Mouse (Mus musculus) MEL (cell line): ENCODE measurements around the gene Hacd4.

ENCODE experiments used
- CHD2 ChIP-seq: IDR thresholded peaks from 2 replicates; pipeline ENCODE4 v1.6.1; 2011; ENCODE audit warnings: low read length, improper control_type of control experiment
- E2F4 ChIP-seq: IDR thresholded peaks from 2 replicates; pipeline ENCODE4 v1.6.1; 2011; ENCODE audit warnings: low read depth, low read length, improper control_type of control experiment, borderline replicate concordance
- ELF1 ChIP-seq: IDR thresholded peaks from 2 replicates; pipeline ENCODE4 v1.6.1; 2014; ENCODE audit warnings: low read depth, mild to moderate bottlenecking, inconsistent platforms, low read length, improper control_type of control experiment, moderate library complexity
- POLR2A ChIP-seq, 2 experiments: IDR thresholded peaks; 2 replicates each; pipeline ENCODE4 v1.6.1; 2011 to 2012; ENCODE audit warnings: low read length in 2 of 2, mild to moderate bottlenecking in 2 of 2, control low read depth in 1 of 2, improper control_type of control experiment in 1 of 2, low read depth in 1 of 2, moderate library complexity in 1 of 2; ENCODE audit not compliant: control insufficient read depth in 1 of 2, insufficient read depth in 1 of 2, poor library complexity in 1 of 2
- SMC3 ChIP-seq: IDR thresholded peaks from 2 replicates; pipeline ENCODE4 v1.6.1; 2011; ENCODE audit warnings: low read depth, low read length, improper control_type of control experiment
- UBTF ChIP-seq: IDR thresholded peaks from 2 replicates; pipeline ENCODE4 v1.6.1; 2012; ENCODE audit warnings: low read depth, mild to moderate bottlenecking, inconsistent platforms, low read length, improper control_type of control experiment, moderate library complexity, borderline replicate concordance; ENCODE audit not compliant: insufficient read depth
- ZC3H11A ChIP-seq: IDR thresholded peaks from 2 replicates; pipeline ENCODE4 v1.6.1; 2012; ENCODE audit warnings: low read depth, mild to moderate bottlenecking, inconsistent platforms, low read length, improper control_type of control experiment

DNA sequence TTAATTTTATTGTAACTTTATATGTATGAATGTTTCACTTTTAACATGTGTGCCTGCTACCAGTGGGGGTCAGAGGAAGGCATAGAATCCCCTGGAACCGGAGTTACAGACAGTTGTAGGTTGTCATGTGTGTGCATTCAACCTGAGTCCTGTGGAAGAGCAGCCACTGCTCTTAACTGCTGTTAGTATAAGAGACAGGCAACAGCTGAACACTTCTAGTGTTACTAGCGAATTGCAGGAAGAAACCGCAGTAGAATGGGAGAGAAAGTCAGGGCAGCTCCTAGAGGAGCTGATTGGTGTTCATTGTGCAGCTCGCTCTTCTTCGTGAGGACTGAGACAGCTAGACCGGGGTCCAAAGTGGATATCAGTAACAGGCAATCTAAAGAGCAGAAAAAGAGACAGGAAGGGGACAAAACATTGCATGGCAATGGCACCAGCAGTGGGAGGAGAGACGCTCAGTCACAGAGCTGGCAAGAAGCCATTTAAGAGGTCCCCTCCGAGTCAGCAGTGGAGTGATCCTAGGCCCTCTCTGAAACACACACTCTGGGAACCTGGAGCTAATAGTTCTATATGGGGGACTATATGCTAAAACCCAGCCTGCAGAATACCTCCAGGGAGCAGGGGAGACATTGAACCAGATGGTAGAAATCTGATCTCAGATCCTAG is 24.4 kb upstream of the Hacd4 start:
- no peak for TF ChIP-seq CHD2
- TF ChIP-seq ELF1, result no peak
- no peak for TF ChIP-seq UBTF
- no peak for TF ChIP-seq SMC3
- no peak for TF ChIP-seq POLR2A (IDR thresholded peaks at IDR 0.05; ENCODE audit: control insufficient read depth in 1 of 2, insufficient read depth in 1 of 2, low read depth in 1 of 2, low read length in 2 of 2, poor library complexity in 1 of 2)
- no peak for TF ChIP-seq ZC3H11A
- TF ChIP-seq E2F4, result no peak
